Mouse (Mus musculus) left cerebral cortex, adult 2 months (tissue): ENCODE results near the gene BC034090. TPM values are rescaled to one million over a fixed set of nuclear protein-coding genes. Genes with fewer than 3 reads are reported as not detected.
"Not testable (repeated sequence)": the region's sequence is repeated elsewhere in the genome, so short reads cannot be mapped to it uniquely, and the experiment has no call there.

Source experiments
- DNase-seq, 2 experiments: peaks; one replicate each; pipeline ENCODE4 v3.0.0; 2021 to 2022; ENCODE audit warnings: low spot score in 2 of 2, mixed read lengths in 1 of 2; ENCODE audit errors: extremely low spot score in 1 of 2
- H3K27ac ChIP-seq: fragments of 200-600 bp; 2 replicates; pipeline ENCODE4 v1.8.1; 2022
- H3K4me3 ChIP-seq: fragments of 200-600 bp; 2 replicates; pipeline ENCODE4 v1.8.1; 2022
- CTCF ChIP-seq: fragments of 200-600 bp; IDR thresholded peaks from 2 replicates; pipeline ENCODE4 v1.8.1; 2022; ENCODE audit warnings: antibody characterized with exemption, mild to moderate bottlenecking, moderate library complexity
- intact Hi-C: fragments of 180-260 bp; cut with DNase I; formaldehyde crosslinking; loops from one replicate; pipeline ENCODE4 v1.15.1; 2025
- total RNA-seq, 2 experiments: library from RNA; stranded (reverse); gene quantifications; 2 replicates each; pipeline ENCODE4 v1.2.3; 2021

The BC034090 gene
- total RNA-seq, 2 experiments from 2014 or later: 9.9 to 14.7 TPM

DNA sequence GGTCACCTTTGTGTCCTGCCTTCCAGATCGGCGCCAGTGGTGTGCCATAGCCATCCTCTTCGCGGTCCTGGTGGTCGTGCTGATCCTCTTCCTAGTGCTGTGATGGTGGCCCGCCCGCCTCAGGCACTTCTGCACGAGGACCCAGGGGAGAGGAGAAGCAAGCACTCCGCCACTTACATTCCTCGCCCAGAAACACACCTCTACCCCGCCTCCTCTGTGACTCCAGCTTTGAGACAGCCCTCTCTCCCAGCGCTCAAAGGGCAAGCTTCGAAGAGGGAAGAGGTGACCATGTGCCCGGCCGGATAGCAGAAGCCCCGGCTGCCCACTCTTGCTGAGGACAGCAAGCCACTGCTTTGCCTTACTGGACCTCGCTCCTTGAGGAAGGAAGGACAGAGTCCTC is 42.3 kb downstream of the BC034090 start:
- intact Hi-C loops: no loop called here
- no peak overlapping the region for H3K4me3 ChIP-seq
- TF ChIP-seq CTCF: no peak
- H3K27ac ChIP-seq: peak overlapping the region; percentile 88
- no peak for DNase-seq

DNA sequence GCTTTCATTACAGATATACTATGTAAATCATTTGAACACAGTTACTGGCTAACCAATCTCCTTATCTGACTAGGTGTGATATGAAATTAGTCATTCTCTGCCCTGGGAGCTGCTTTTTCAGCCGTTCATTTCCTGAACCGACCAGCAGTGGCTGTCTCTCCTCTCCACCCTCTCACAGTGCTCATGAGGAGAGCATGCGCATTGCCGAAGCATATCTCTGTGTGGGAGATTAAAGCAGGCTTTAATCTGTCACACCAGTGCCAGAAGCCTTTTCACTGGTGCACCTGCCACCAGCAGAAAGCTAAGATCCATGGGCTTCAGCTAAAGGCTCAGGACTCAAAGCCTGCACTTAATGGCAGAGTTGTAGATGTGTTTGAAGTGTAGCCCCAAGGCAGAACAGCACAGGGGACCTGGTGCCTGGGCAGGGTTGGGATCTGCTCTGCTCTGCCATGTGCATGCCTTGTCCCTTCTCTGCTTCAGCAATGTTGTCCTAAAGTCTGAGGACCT is 42.8 kb downstream of the BC034090 start:
- TF ChIP-seq CTCF: no peak; the same call in 1 of the 2 replicates
- H3K4me3 ChIP-seq: no peak overlapping the region
- peak overlapping the region; percentile 88 for H3K27ac ChIP-seq
- no peak for DNase-seq
- intact Hi-C loops: no loop called here

DNA sequence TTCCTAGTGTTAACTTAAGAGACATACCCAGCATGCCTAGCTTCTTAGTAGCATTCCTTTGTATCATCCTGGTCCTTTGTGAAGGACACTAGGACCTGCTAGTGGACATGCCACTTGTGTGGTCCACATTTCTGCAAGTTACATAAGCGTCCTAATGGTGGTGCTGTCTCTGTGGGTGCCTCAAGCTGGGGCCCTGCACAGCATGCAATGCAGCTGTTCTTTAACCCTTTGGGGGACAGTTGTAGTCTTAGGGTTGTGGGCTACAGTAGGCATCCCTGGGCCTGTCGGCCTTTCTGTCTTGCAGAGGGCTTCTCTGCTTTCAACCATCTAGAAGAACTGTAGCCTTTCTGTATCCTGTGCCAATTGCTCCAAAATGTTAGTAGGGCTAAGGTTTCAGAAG is 43.3 kb downstream of the BC034090 start:
- H3K27ac ChIP-seq: peak overlapping the region; percentile 88
- TF ChIP-seq CTCF: no peak
- H3K4me3 ChIP-seq: no peak overlapping the region
- intact Hi-C loops: no loop called here
- DNase-seq: no peak

DNA sequence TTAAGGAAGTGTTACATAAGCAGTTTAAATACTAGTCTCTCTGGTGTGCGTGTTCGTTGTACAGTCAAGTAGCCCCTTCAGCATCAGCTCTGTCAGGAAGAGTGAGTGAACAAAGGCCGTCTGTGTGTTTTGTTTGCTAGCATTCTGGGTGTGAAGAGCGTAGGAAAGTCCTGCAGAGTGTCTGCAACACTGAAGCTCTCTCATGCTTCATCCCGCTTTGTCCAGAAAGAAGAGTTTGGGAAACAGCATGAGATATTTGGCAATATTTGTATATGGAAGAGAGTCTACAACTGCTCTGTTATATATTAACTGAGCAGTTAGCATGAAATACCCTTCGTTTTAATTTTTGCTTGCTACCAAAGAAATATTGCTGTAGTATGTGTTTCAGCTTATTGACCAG is 44.7 kb downstream of the BC034090 start:
- Histone ChIP-seq H3K4me3 (no peak overlapping the region), H3K27ac (no peak overlapping the region)
- intact Hi-C loops: no loop called here
- no peak for DNase-seq
- TF ChIP-seq CTCF: no peak

DNA sequence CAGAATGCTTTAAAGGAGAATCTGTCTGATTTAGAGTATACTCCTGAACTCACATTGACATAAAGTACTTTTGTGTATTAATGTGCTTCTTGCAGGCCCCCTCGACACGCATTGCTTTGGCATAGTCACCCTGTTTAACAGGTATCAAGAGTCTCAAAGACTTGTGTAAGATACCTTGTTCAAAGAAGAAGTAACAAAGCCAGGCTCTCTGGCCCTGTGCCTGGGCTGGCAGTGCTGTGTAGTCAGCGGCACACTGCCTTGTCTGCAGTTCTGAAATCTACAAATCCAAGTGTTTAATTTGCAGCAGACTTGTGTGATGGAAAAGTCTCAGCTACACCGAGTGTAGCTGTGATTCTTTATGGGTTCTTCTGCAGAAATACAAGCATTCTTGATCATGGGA is 47.6 kb downstream of the BC034090 start:
- no peak for TF ChIP-seq CTCF
- no peak for DNase-seq
- intact Hi-C loops: no loop called here
- H3K27ac ChIP-seq: no peak overlapping the region
- no peak overlapping the region for H3K4me3 ChIP-seq

DNA sequence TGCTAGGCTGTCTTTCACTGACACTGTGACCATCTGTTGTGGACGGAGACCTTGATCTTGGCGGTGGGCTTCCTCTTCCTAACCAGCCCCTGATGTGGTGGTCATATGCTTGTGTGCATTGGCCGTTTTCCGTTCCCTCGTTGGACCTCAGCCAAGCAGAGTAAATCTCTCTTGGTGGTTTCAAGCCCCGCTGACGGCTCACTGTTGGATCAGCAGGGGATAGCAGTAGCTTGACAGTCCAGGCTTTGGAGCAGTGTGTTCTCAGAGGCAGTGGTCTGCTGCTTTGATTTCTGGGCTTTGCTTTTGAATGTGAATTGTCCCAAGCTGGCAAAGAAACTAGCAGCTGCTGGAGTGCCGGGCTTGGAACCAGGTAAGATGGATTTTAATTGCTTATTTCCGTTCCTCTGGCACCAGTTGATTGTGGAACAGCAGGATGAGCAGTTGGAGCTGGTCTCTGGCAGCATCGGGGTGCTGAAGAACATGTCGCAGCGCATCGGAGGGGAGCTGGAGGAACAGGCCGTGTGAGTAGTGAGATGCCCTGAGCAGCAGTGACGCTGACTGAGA is 51.4 kb downstream of the BC034090 start:
- no peak overlapping the region; the same call in 1 of the 2 replicates for H3K27ac ChIP-seq
- no peak for DNase-seq
- intact Hi-C loops: no loop called here
- TF ChIP-seq CTCF: no peak
- H3K4me3 ChIP-seq: no peak overlapping the region

DNA sequence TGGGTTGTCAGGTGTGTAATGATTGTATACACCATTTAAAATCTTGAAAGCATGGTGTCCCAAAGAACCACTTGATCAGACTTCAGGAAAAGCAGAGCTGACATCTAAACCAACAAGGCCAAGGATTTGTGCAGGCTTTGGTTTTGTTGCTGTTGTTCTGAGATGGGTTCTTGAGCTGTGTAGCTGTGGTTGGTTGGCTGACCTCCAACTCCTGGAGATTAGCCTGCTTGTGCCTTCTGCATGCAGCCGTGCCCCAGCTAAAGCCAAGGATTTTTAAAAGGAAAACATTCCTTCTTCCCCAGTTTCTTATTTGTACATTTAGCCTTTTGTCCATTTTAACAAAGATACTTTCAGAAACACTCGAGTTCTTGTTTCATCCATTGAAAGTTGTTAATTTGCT is 52.6 kb downstream of the BC034090 start:
- Histone ChIP-seq H3K27ac (no peak overlapping the region), H3K4me3 (no peak overlapping the region)
- DNase-seq: no peak
- no peak for TF ChIP-seq CTCF
- intact Hi-C loops: no loop called here

DNA sequence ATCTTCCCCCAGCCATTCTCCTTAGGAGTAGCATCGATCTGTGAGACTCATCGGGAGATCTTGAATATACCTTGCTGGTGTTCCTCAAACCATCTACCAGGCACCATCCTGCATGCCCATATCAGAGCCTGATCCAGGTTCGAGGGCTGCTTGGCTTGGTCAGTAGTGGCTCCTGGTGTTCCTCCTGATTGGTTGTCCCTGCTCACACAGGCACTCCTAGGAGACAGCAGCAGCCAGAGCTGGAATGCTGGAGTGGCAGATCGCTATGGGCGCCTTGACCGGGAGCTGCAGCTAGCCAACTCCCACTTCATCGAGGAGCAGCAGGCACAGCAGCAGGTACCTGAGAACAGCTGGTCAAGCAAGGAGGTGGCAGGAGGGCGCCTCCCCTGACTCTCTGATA is 53.0 kb downstream of the BC034090 start:
- TF ChIP-seq CTCF: no peak
- intact Hi-C loops: no loop called here
- no peak overlapping the region for H3K27ac ChIP-seq
- no peak overlapping the region for H3K4me3 ChIP-seq
- DNase-seq: no peak

DNA sequence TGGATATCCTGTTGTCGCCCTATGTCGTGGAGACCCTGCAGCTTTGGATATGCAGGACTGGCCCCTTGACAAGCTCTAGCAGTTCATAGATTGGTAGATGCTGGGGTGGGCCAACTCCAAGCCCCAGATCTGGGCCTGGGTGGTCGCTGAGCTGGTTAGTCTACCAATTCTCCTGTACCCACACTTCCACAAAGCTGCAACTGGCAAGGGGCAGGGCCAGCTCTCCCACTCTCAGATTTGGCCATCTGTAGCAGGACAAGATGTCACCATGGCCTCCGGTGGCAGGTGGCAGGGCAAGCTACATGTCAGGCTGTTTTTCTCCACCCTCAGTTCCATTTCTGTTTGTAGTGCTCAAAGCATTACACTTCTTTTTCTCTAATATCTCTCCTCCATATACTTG is 55.6 kb downstream of the BC034090 start:
- Histone ChIP-seq H3K4me3 (no peak overlapping the region), H3K27ac (no peak overlapping the region)
- intact Hi-C loops: no loop called here
- TF ChIP-seq CTCF: no peak
- DNase-seq: no peak

DNA sequence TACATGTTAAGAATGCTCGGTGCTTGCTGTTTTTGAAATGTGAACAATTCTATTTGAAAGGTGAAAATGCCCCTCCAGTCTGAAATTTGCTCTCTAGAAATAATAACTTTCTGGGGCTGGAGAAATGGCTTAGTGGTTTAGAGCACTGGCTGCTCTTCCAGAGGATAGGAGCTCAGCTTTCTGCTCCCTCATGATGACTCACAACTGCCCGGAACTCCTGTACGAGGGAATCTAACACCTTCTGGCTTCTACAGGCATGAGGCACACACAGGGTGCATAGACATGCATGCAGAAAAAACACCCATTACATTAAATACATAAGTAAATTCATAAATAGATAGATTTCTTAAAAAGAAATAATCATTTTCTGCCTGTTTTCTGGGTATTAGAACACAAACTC is 60.1 kb downstream of the BC034090 start:
- Histone ChIP-seq H3K4me3 (no peak overlapping the region), H3K27ac (no peak overlapping the region)
- no peak for DNase-seq
- intact Hi-C loops: no loop called here
- TF ChIP-seq CTCF: no peak

DNA sequence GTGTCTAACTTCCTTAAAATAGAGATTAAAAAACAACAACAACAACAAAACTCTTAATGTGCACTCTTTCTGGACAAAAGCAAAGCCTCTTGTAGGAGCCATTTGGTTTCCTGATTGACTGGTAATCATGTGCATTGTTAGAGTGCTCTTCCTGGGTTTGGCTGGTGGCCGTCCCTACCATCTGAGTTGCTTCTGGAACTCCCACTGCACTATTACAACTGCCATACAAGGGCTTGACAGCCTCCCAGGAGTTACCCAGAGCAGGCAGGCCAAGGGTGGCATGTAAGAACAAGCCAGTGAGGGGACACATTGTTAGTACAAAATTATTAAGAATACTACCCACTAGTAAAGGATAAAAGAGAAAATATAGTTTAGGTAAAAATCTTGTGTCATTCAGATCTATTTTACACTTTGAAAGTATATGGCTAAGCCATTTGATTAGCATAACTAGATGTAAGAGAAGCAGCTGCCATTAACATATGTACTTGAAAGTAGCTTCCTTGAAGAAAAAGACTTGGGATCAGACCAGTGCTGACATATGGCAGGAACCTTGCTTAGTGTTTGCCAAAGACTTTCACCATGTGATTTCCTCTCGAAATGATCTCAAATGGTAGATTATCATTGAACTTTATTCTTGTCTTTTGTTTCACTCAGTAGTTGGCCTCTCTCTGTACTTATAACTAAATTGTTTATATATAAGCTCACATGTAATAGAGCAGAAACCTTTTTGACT is 65.9 kb downstream of the BC034090 start:
- H3K27ac ChIP-seq: no peak overlapping the region
- no peak for DNase-seq
- intact Hi-C loops: no loop called here
- no peak overlapping the region for H3K4me3 ChIP-seq
- no peak for TF ChIP-seq CTCF

DNA sequence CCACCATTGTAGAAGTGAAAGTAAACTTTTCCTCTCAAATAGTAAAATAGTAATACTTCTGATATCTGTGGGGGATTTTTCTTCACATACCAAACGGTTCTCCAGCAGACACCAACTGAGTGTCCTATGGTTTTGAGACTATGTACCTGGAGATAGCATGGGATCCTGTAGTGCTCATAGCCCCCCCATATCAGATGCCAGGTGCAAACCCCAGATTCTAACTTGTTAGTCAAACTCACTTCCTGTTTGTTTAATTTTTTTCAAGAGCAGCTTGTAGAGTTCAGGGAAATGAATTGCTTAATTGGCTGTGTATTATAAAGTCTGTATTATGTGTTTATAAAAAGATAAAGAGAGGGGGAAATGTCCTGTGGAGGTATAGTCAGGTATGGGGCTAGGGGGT is 69.8 kb downstream of the BC034090 start:
- DNase-seq: no peak
- H3K4me3 ChIP-seq: no peak overlapping the region
- no peak for TF ChIP-seq CTCF
- no peak overlapping the region for H3K27ac ChIP-seq
- intact Hi-C loops: no loop called here

DNA sequence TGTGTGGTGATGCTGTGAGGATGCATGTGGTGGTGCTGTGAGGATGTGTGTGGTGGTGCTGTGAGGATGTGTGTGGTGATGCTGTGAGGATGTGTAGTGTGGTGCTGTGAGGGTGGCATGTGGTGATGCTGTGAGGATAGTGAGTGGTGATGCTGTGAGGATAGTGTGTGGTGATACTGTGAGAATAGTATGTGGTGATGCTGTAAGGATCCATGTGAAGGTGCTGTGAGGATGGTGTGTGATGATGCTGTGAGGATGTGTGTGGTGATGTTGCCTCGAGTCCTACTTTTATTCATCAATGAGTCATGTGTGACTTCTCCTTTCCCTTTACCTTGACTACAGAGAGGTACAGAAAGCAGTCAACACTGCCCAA is 70.6 kb downstream of the BC034090 start:
- intact Hi-C loops, H3K27ac ChIP-seq, DNase-seq, H3K4me3 ChIP-seq: not testable (repeated sequence)
